Mouse (Mus musculus) thymus, postnatal 4 days (tissue): Measurements from ENCODE around the gene Pde6b.

Source experiments
- DNase-seq: peaks from one replicate; pipeline ENCODE4 v3.0.0; 2021

The Pde6b gene

DNA sequence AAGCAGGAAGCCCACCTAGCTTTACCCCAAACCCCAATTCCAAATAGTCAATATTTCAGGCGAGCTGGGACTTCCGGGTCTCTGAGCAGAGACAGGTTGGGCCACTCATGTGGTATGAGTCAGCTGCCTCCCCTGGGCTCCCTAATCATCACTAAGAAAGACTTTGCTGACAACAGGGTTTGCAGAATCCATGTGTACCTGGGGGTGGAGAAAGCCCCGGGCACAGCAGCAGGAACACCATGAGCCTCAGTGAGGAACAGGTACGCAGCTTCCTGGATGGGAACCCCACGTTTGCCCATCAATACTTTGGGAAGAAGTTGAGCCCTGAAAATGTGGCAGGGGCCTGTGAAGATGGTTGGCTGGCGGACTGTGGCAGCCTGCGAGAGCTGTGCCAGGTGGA, at the start of gene Pde6b:
Gene Pde6b, plus strand, starts transcription at position 191 of the 400 bp plus-strand sequence.
- DNase-seq: no peak

DNA sequence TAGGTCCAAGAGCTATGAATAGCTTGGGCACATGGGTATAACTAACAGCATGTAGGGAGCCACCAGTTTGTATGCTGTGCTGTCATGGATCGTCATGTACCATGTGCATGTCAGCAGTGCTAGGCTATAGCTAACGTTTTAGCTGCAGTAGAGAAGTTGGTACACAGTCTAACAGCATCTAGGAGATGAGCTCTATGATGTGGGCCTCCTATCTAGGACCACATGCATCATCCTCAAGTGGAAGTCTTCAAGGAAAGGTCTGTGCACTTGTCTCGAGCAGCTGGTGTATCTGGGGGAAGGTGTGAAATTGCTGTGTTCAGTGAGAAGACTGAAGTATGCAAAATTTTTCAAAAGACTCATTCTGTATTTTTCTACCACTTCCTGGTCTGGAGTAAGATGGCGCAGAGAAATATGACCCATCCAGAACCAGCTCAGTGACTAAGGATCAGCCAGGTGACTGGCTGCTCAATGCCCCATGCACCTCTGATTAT, 44.5 kb upstream of the Pde6b start:
- no peak for DNase-seq

GRCm38 (mm10) chr5:108345313-108346071, 42.7 kb upstream of the Pde6b start:
- no peak for DNase-seq

DNA sequence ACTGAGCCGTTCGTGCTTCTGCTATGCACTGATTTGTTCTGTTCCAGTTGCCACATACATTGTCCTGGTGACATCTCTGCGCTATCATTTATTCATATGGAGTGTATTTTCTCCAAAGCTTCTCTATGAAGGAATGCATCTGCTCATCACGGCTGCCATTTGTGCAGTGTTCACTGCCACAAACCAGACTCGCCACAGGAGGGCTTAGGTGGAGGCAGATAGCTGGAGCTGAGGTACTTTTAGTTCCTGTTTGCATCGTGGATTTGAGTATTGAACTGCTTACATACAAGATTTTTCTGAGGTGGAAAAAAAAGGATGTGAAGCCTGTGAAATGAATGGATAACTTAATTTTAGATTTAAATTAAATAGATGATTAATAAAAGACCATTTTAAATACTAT, 40.3 kb upstream of the Pde6b start:
- DNase-seq: no peak

DNA sequence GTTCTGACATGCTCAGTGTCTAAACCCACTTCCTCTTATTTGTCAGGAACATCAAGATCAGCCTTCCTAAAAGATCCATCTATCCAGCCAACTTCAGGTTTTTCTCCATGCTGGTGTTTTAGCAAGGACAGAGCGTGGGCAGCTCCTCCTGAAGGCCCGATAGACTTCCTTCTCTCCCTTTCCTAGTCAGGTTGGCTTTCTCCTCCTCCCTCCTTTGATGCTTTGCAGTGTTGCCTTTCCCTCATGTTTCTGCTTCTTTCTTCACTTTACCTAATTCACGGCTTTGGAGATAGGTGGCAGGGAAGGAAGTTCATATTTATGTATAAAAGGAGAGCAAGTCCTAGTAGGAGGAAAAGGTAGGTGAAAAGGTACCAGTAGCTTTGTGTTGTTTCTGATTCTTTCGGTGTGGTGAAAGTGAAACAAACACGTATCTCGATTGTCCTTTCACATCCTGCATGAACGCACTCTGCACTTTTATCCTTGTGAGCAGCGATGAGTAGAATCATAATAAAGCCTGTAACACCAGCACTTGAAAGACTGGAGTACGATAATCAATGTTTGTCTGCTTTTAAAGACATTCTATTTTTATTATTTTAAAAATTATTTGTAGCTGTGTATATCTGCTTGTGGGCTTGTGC, 38.6 kb upstream of the Pde6b start:
- DNase-seq: no peak

GRCm38 (mm10) chr5:108354056-108354455, 34.1 kb upstream of the Pde6b start:
- no peak for DNase-seq

GRCm38 (mm10) chr5:108357862-108358261, 30.3 kb upstream of the Pde6b start:
- no peak for DNase-seq

- DNase-seq: no peak
Measured at GRCm38 (mm10) chr5:108359491-108359890, 28.7 kb upstream of the Pde6b start.

DNA sequence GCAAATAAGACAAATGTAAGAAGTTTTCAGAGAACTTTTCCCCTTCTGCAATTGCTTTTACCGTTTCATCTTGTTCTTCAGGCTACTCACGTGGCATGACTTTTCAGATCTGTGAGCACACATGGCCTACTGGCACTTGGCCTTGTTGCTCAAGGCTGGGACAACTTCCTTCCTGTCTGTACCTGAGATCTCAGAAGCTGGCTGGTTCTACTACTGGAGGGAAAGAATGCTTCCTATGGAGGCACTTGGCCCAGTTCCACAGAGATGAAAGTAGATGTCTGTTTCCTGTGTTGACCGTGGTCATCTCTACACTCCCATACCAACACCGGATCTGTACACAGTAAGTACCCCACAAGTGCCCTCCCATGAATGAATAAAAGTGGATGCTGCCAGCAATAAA, 28.0 kb upstream of the Pde6b start:
- no peak for DNase-seq

- no peak for DNase-seq
Measured at GRCm38 (mm10) chr5:108362330-108362729, 25.9 kb upstream of the Pde6b start.

DNA sequence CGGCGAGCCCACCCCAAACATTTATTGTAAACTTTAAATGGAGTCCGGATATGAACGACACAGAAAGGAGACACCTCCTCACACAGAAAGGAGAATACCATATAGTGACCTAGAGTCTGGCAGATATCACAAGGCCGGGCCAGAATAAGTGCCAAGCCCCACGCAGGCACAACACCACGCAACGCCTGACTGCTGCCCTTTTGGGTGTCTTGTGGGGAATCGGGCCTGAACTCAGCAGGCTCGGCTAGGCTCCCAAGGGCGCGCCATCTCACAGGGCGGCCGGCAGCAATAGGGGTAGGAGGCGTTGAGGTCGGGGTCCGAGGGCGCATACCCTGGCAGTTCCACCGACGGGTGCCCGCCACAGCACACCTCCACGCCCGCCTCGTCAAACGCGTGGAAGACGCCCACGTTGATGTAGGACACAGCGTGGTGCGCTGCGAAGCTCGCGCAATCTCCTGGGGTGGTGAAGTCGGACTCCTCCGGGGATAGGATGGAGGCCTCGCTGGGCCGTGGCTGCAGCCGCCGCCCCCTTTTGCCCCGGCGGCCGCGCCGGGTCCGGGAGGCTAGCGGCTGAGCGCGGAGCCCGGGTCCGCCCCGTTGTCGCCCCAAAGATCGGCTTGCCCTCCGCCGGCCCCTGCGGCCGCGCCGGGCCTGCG, 21.7 kb upstream of the Pde6b start:
- peak; percentile 15 for DNase-seq

DNA sequence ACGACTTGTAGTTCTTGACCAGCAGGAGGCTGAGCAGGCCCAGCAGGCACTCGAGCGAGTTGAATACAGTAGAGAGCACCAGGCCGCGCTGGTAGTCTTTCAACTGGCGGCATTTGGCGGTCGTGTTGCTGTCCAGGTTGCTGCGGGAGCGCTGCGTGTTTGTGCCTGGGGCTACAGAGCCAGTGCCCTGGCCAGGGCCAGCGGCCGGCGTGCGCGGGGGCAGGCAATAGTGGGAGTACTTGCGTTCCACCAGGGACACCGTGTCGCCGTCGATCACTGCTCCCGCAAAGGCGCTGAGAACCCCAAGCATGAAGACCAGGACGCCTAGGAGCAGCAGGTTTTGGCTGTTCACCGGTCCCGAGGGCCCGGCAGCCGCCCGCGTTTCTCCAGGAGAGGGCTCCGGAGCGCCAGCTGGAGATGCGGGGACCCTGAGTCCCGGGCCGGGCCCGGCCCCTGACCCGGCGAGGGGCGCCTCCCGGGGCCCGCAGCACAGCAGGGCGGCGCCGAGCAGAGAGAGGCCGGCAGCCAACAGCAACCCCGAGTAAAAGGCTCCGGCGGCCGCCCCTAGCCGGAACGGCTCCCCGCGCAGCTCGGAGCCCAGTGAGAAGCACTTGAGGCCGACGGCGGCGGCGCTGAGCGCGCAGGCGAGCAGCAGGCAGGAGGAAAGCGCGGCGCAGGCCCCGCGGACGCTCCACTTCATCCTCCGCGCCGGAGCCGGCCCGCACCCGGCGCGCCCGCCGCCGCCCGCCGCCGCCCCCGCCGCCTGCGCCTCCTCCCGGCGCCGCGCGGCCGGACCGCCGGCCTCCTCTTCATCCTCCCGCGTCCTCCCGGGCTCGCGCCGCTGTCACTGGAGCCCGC, 21.0 kb upstream of the Pde6b start:
- peak; percentile 48 for DNase-seq

GRCm38 (mm10) chr5:108367871-108368332, 20.3 kb upstream of the Pde6b start, which contains the start of gene Gm42517:
Gene Gm42517 (minus strand): TSS chr5:108367922.
- peak; percentile 11 for DNase-seq

GRCm38 (mm10) chr5:108368446-108368845, 19.7 kb upstream of the Pde6b start:
- no peak for DNase-seq

GRCm38 (mm10) chr5:108368851-108369621, 19.2 kb upstream of the Pde6b start:
- DNase-seq: peak; percentile 30

- no peak for DNase-seq
Measured at GRCm38 (mm10) chr5:108369964-108370363, 18.2 kb upstream of the Pde6b start.

DNA sequence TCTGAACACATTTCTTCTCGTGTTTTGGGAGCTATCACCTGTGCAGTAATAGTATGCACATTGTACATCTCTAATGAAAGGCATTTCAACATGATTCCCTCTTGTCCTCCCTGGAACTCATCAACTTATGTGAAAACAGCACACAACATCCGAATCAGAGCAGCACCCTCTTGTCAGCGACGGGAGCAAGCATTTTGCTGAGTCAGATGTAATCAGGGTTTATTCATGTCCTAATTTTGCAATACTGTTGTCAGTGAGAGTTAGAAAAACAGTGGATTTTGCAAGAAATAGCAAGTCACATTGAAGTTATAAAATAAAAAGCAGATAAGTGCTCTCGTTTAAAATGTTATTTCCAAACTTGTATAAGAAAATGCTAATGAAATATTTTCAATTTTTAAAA, 14.1 kb upstream of the Pde6b start:
- no peak for DNase-seq

DNA sequence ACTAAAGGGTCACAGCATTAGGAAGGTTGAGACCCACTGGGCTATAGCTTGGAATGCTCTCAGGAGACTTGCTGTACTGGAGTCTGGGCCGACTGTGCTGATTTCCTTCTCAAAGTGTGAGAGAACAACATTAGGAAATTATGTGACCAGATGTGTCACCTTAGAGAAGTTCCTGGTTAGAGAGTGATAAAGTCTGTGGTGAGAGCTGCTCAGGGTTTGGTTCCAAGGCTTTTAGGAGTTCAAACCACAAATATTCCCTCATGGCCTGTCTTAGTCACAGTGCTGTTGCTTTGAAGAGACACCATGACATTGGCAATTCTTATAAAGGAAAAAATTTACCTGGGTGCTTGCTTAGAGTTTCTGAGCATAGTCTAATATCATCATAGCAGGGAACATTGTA, 12.1 kb upstream of the Pde6b start:
- DNase-seq: no peak

- no peak for DNase-seq
Measured at GRCm38 (mm10) chr5:108378346-108378745, 9.8 kb upstream of the Pde6b start.

- no peak for DNase-seq
Measured at GRCm38 (mm10) chr5:108385632-108386031, 2.6 kb upstream of the Pde6b start.

- DNase-seq: no peak
Measured at GRCm38 (mm10) chr5:108386449-108386848, 1.7 kb upstream of the Pde6b start.

GRCm38 (mm10) chr5:108389744-108390143, 1.6 kb downstream of the Pde6b start:
- DNase-seq: no peak
